Mouse (Mus musculus) thymus, postnatal 4 days (tissue): ENCODE data around the gene Etv4.
A peak's percentile ranks its signal among the peaks of the same experiment; 100 is the strongest.

ENCODE experiments used
- DNase-seq: peaks from one replicate; pipeline ENCODE4 v3.0.0; 2021

Gene Etv4

GRCm38 (mm10) chr11:101785143-101785851 is at the start of gene Etv4:
TSS of gene Etv4 (minus strand) at chr11:101785371.
- peak; percentile 92 for DNase-seq

- DNase-seq: no peak
Measured at GRCm38 (mm10) chr11:101832001-101832400, 46.8 kb upstream of the Etv4 start.

- DNase-seq: no peak
Measured at GRCm38 (mm10) chr11:101830616-101831015, 45.4 kb upstream of the Etv4 start.

- DNase-seq: no peak
Measured at GRCm38 (mm10) chr11:101830112-101830511, 44.9 kb upstream of the Etv4 start.

- no peak for DNase-seq
Measured at GRCm38 (mm10) chr11:101828718-101829117, 43.5 kb upstream of the Etv4 start.

GRCm38 (mm10) chr11:101823210-101823609 is 38.0 kb upstream of the Etv4 start:
- no peak for DNase-seq

- no peak for DNase-seq
Measured at GRCm38 (mm10) chr11:101820899-101821298, 35.7 kb upstream of the Etv4 start.

- DNase-seq: peak; percentile 21
Measured at GRCm38 (mm10) chr11:101819853-101820252, 34.7 kb upstream of the Etv4 start.

GRCm38 (mm10) chr11:101815103-101816085 is 30.2 kb upstream of the Etv4 start:
- no peak for DNase-seq

- DNase-seq: peak; percentile 90
Measured at GRCm38 (mm10) chr11:101814375-101815102, 29.4 kb upstream of the Etv4 start.

GRCm38 (mm10) chr11:101813259-101813658 is 28.1 kb upstream of the Etv4 start:
- peak; percentile 84 for DNase-seq

GRCm38 (mm10) chr11:101809060-101809828 is 24.1 kb upstream of the Etv4 start:
- no peak for DNase-seq

GRCm38 (mm10) chr11:101807266-101807665 is 22.1 kb upstream of the Etv4 start:
- no peak for DNase-seq

GRCm38 (mm10) chr11:101806741-101807140 is 21.6 kb upstream of the Etv4 start:
- no peak for DNase-seq

- DNase-seq: no peak
Measured at GRCm38 (mm10) chr11:101805113-101805704, 20.0 kb upstream of the Etv4 start.

GRCm38 (mm10) chr11:101801386-101801785 is 16.2 kb upstream of the Etv4 start:
- DNase-seq: no peak

GRCm38 (mm10) chr11:101798083-101798482 is 12.9 kb upstream of the Etv4 start:
- DNase-seq: no peak

GRCm38 (mm10) chr11:101797355-101797754 is 12.2 kb upstream of the Etv4 start:
- no peak for DNase-seq

- DNase-seq: no peak
Measured at GRCm38 (mm10) chr11:101790811-101791526, 5.8 kb upstream of the Etv4 start.

GRCm38 (mm10) chr11:101787432-101787831 is 2.3 kb upstream of the Etv4 start:
- no peak for DNase-seq

GRCm38 (mm10) chr11:101786651-101787050 is 1.5 kb upstream of the Etv4 start:
- no peak for DNase-seq
